Mouse (Mus musculus): ENCODE data around the gene Dok7.

Gene Dok7

DNA sequence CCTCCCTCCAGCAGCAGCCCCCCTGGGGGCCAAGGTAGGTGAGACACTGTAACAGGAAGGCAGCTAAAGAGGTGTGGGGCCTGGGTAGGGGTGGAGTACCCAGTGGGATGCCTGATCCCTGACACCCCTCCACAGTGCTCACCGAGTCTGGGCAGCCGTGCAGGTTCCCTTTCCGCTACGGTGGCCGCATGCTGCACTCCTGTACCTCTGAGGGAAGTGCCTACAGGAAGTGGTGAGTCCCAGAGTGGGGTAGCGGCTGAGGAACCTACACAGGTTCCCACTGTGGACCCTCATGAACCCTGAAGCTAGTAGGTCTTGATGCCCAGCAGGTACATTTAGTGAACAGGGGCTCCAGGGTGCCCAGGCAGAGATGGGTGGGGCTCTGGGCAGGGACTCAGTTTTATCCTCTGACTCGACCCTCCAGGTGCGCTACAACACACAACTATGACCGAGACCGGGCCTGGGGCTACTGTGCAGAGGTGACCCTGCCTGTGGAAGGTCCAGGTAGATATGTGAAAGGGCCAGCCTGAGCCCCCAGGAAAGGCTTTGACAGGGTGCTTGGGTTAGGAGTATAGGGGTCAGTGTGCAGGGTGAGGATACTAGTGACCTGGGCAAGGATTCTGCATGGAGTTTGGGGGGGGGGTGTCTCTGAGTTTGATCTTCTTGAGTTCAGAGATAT lies 14.0 kb upstream of the Dok7 start:
- H3K4me1 ChIP-seq (replicated peaks; ENCODE audit: low read depth, low read length) = 0 out of 2 replicates have a peak, but pooled peaks cover 3% of the 10 kb centered on the region

DNA sequence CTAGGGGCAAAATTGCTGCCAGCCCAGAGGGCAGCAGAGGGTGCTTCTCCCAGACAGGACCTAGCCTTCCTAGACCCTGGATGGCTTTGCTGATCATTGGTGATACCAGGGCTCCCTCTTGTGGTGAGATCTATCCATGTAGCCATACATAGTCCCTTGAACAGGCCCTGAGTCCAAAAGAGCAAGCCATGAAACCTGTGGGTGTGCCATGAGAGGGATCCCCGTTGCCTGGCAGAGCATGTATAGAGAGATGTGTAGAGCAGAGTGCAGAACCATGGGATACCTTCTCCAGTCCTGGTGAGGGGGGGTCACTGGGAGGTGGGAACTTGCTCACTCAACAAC lies 13.5 kb upstream of the Dok7 start:
- TF ChIP-seq CTCF (conservative IDR thresholded peaks at IDR 0.05; ENCODE audit: low read length) (peak; percentile 45), POU5F1 (IDR thresholded peaks at IDR 0.05; ENCODE audit: borderline replicate concordance, low read length) (no peak), NANOG (IDR thresholded peaks at IDR 0.05; ENCODE audit: borderline replicate concordance, low read length) (no peak)
- Histone ChIP-seq H3K4me3 (replicated peaks; ENCODE audit: low read length) (no peak overlapping the region), H3K36me3 (ENCODE audit: insufficient read depth, low read length) (no peaks in the 10 kb centered on the region), H3K4me1 (replicated peaks; ENCODE audit: low read depth, low read length) (0 out of 2 replicates have a peak, but pooled peaks cover 3% of the 10 kb centered on the region), H3K9me3 (ENCODE audit: low read length) (no peaks in the 10 kb centered on the region), H3K27me3 (ENCODE audit: insufficient read depth, low read length) (peaks cover 13% of the 10 kb centered on the region)

More for the DNA sequence above, 14.0 kb upstream of the Dok7 start:
- no peaks in the 10 kb centered on the region for H3K36me3 ChIP-seq (ENCODE audit: insufficient read depth, low read length)
- H3K4me3 ChIP-seq (replicated peaks; ENCODE audit: low read length) = no peak overlapping the region
- TF ChIP-seq CTCF (conservative IDR thresholded peaks at IDR 0.05; ENCODE audit: low read length) = no peak
- peaks cover 13% of the 10 kb centered on the region for H3K27me3 ChIP-seq (ENCODE audit: insufficient read depth, low read length)
- H3K9me3 ChIP-seq (ENCODE audit: low read length) = no peaks in the 10 kb centered on the region

DNA sequence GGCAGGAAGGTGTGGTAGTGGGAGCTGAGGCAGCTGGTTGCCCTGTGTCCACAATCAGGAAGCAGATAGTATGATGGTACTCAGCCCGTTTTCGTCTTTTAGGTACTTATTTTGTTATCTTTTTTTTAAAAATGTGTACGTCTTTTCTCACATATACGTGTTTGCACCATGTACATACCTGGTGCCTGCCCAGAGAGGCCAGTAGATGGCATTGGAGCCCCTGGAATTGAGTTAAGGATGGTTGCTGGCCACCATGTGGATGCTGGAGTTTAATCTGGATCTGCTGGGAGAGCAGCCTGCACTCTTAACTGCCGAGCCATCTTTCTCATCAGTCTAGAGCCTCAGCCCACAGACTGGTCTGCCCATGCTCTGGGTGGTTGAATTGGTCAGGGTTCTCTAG lies 6.0 kb upstream of the Dok7 start:
- H3K9me3 ChIP-seq (ENCODE audit: low read length) = no peaks in the 10 kb centered on the region
- H3K27me3 ChIP-seq (ENCODE audit: insufficient read depth, low read length) = peaks cover 41% of the 10 kb centered on the region
- H3K36me3 ChIP-seq (ENCODE audit: insufficient read depth, low read length) = no peaks in the 10 kb centered on the region
- H3K4me1 ChIP-seq (replicated peaks; ENCODE audit: low read depth, low read length) = no peaks in the 10 kb centered on the region
- H3K4me3 ChIP-seq (replicated peaks; ENCODE audit: low read length) = no peak overlapping the region
- no peak for TF ChIP-seq POU5F1 (IDR thresholded peaks at IDR 0.05; ENCODE audit: borderline replicate concordance, low read length)
- no peak for TF ChIP-seq CTCF (conservative IDR thresholded peaks at IDR 0.05; ENCODE audit: low read length)
- TF ChIP-seq NANOG (IDR thresholded peaks at IDR 0.05; ENCODE audit: borderline replicate concordance, low read length) = no peak

DNA sequence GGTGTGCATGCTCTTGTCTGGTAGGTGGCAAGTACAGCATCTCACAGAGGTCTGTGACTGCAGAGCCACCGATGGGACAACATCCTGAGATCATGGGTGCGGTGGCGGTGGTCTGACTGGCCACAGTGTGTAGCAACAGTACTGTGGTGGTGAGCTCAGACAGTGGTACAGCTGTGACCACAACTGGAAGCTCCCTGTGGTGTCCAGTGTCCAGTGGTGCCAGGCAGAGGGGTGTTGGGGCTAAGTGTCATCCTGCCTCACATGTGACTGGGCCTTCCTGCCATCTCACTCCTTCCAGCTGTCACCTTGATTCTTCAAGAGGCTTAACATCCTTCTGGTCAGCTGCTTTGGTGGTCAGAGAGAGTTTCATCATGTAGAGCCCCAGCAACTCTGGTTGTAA lies 1.9 kb upstream of the Dok7 start:
- no peak overlapping the region for H3K4me3 ChIP-seq (replicated peaks; ENCODE audit: low read length)
- H3K9me3 ChIP-seq (ENCODE audit: low read length) = no peaks in the 10 kb centered on the region
- TF ChIP-seq CTCF (conservative IDR thresholded peaks at IDR 0.05; ENCODE audit: low read length) (no peak), NANOG (IDR thresholded peaks at IDR 0.05; ENCODE audit: borderline replicate concordance, low read length) (no peak)
- H3K36me3 ChIP-seq (ENCODE audit: insufficient read depth, low read length) = no peaks in the 10 kb centered on the region
- H3K27me3 ChIP-seq (ENCODE audit: insufficient read depth, low read length) = peaks cover 64% of the 10 kb centered on the region
- peaks cover 10% of the 10 kb centered on the region for H3K4me1 ChIP-seq (replicated peaks; ENCODE audit: low read depth, low read length)

DNA sequence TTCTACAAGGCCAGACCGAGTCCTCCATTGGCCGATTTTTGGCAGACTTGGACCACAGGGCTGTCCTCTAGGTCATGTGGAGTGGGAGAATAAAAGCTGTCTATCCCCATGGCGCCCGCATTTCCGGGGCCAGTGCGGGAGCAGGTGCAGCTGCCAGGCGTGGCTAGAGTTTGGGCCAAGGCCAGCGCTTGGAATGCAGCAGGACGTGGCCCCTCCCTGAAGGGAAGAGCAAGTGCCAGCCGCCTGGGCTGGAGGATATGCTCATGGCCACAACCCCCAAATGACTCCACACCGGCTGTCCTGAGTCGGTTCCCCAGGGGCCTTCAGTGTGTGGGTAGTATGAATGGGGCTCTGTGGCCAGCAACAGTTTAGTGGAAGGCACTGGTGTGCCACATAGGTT lies 1.5 kb upstream of the Dok7 start:
- Histone ChIP-seq H3K36me3 (ENCODE audit: insufficient read depth, low read length) (no peaks in the 10 kb centered on the region), H3K27me3 (ENCODE audit: insufficient read depth, low read length) (peaks cover 66% of the 10 kb centered on the region), H3K4me1 (replicated peaks; ENCODE audit: low read depth, low read length) (peaks cover 10% of the 10 kb centered on the region), H3K4me3 (replicated peaks; ENCODE audit: low read length) (no peak overlapping the region), H3K9me3 (ENCODE audit: low read length) (no peaks in the 10 kb centered on the region)
- TF ChIP-seq NANOG (IDR thresholded peaks at IDR 0.05; ENCODE audit: borderline replicate concordance, low read length) = no peak
- no peak for TF ChIP-seq POU5F1 (IDR thresholded peaks at IDR 0.05; ENCODE audit: borderline replicate concordance, low read length)

DNA sequence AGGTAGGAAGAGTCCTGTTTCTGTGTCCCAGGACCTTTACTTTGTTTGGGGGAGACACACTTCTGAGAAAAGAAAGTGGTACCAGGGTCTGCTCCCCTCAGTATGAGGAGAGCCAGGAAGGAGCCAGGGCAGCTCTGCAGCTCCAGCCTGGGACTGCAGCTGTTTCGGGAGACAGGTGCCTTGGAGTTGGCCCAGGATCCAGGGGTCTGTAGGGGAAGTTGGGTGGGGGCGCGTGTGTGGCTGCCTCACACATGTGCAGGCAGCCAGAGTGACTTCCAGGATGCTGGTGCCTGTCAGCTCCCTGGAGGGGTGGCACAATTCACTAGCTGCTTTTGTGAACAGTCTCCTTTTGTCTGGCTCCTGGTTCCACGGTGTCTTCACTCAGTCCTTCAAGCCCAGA lies 1.0 kb downstream of the Dok7 start:
- Histone ChIP-seq H3K4me3 (replicated peaks; ENCODE audit: low read length) (peak overlapping the region; percentile 79), H3K9me3 (ENCODE audit: low read length) (no peaks in the 10 kb centered on the region), H3K4me1 (replicated peaks; ENCODE audit: low read depth, low read length) (peaks cover 10% of the 10 kb centered on the region), H3K27me3 (ENCODE audit: insufficient read depth, low read length) (peaks cover 76% of the 10 kb centered on the region), H3K36me3 (ENCODE audit: insufficient read depth, low read length) (no peaks in the 10 kb centered on the region)
- TF ChIP-seq NANOG (IDR thresholded peaks at IDR 0.05; ENCODE audit: borderline replicate concordance, low read length) (no peak), CTCF (conservative IDR thresholded peaks at IDR 0.05; ENCODE audit: low read length) (no peak), POU5F1 (IDR thresholded peaks at IDR 0.05; ENCODE audit: borderline replicate concordance, low read length) (no peak)

DNA sequence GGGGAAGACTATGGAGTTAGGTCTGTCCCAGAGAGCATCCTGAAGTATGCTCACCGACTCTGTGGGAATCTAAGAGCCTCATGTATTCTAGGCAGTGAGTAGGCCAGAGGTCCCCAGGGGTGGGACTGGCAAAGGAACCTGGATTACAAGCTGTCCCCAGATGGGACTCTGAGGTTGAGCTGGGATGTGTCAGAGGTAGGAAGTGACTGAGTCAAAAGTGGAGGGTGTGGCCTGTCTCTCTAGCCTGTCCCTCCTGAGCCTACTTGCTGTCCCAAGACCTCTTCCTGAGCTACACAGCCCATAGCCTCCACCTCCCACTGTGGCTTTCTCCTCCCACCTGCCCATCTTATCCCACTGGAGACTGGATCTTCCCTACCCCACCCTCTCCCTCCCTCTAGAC lies 1.6 kb downstream of the Dok7 start:
- Histone ChIP-seq H3K27me3 (ENCODE audit: insufficient read depth, low read length) (peaks cover 76% of the 10 kb centered on the region), H3K4me1 (replicated peaks; ENCODE audit: low read depth, low read length) (peaks cover 10% of the 10 kb centered on the region), H3K4me3 (replicated peaks; ENCODE audit: low read length) (no peak overlapping the region), H3K36me3 (ENCODE audit: insufficient read depth, low read length) (no peaks in the 10 kb centered on the region), H3K9me3 (ENCODE audit: low read length) (no peaks in the 10 kb centered on the region)
- TF ChIP-seq NANOG (IDR thresholded peaks at IDR 0.05; ENCODE audit: borderline replicate concordance, low read length) (no peak), POU5F1 (IDR thresholded peaks at IDR 0.05; ENCODE audit: borderline replicate concordance, low read length) (no peak), CTCF (conservative IDR thresholded peaks at IDR 0.05; ENCODE audit: low read length) (no peak)

DNA sequence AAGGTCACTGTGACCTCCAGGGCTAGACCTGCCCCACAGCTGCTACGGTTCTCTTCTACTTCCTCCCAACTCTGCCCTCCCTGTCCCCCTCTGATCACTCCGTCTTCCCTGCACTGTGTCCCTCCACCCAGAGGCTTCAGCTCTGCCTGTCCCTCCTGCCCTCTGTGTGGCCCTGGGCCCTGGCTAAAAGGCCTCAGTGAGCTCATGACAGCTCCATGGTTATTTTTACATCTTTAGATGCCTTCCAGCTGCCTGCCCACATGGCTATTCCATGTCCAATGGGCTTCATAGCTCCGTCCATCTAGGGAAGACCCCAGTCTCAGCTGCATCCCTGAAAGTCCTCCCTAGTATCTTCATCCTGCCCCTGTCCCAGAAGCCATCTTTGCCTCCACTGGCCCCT lies 3.5 kb downstream of the Dok7 start:
- H3K27me3 ChIP-seq (ENCODE audit: insufficient read depth, low read length) = peaks cover 72% of the 10 kb centered on the region
- no peak overlapping the region for H3K4me3 ChIP-seq (replicated peaks; ENCODE audit: low read length)
- no peaks in the 10 kb centered on the region for H3K36me3 ChIP-seq (ENCODE audit: insufficient read depth, low read length)
- H3K4me1 ChIP-seq (replicated peaks; ENCODE audit: low read depth, low read length) = peaks cover 10% of the 10 kb centered on the region
- H3K9me3 ChIP-seq (ENCODE audit: low read length) = no peaks in the 10 kb centered on the region
- no peak for TF ChIP-seq CTCF (conservative IDR thresholded peaks at IDR 0.05; ENCODE audit: low read length)

DNA sequence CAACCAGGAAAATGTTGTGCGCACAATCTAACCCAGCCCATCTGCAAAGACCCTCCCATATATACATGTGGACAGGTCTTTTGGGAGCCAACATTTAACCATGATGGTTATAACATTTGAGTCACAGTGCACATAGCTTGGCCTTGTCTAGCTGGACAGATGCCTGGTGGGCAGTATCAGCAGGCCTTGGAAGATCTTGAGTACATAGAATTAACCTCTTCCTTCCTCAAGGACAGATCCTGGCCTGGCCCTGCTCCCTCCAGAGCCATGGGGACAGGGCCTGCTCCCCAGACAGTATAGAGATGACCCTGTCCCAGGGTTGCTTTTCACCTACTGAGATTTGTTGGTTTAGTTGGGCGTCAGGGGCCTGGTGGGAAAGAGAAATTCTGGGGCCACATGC lies 13.3 kb downstream of the Dok7 start:
- Histone ChIP-seq H3K36me3 (ENCODE audit: insufficient read depth, low read length) (no peaks in the 10 kb centered on the region), H3K9me3 (ENCODE audit: low read length) (no peaks in the 10 kb centered on the region), H3K4me1 (replicated peaks; ENCODE audit: low read depth, low read length) (no peaks in the 10 kb centered on the region), H3K27me3 (ENCODE audit: insufficient read depth, low read length) (peaks cover 17% of the 10 kb centered on the region), H3K4me3 (replicated peaks; ENCODE audit: low read length) (no peak overlapping the region)
- TF ChIP-seq NANOG (IDR thresholded peaks at IDR 0.05; ENCODE audit: borderline replicate concordance, low read length) (no peak), POU5F1 (IDR thresholded peaks at IDR 0.05; ENCODE audit: borderline replicate concordance, low read length) (no peak), CTCF (conservative IDR thresholded peaks at IDR 0.05; ENCODE audit: low read length) (no peak)

Data from E14TG2a.4 (cell line).